Mouse (Mus musculus) ES-E14 (cell line): ENCODE measurements around the gene Shisa8. TPM values are rescaled to one million over a fixed set of nuclear protein-coding genes. Genes with fewer than 3 reads are reported as not detected.

Source experiments
- DNase-seq: peaks from one replicate; pipeline ENCODE4 v3.0.0-alpha.2; 2013; ENCODE audit warnings: low read depth, low spot score
- H3K27ac ChIP-seq: 2 replicates; pipeline ENCODE4 v1.5.1; 2012; ENCODE audit warnings: low read depth, mild to moderate bottlenecking, low read length, moderate library complexity, mixed read lengths; ENCODE audit not compliant: poor library complexity, insufficient read depth, severe bottlenecking
- H3K36me3 ChIP-seq: 2 replicates; pipeline ENCODE4 v1.6.1; 2012; ENCODE audit warnings: mild to moderate bottlenecking, low read length, moderate library complexity, mixed read lengths; ENCODE audit not compliant: control insufficient read depth, poor library complexity, insufficient read depth, severe bottlenecking
- H3K4me1 ChIP-seq, 2 experiments: fragments of 150-350 bp in 1 of 2; sonication (generic) in 1 of 2; 2 replicates each; pipeline ENCODE4 v1.6.1; 2012; ENCODE audit warnings: low read length in 2 of 2, mild to moderate bottlenecking in 1 of 2, mixed read lengths in 1 of 2; ENCODE audit not compliant: control insufficient read depth in 2 of 2, insufficient read depth in 2 of 2, poor library complexity in 1 of 2
- H3K4me3 ChIP-seq, 2 experiments: fragments of 150-350 bp in 1 of 2; sonication (generic) in 1 of 2; 2 replicates each; pipeline ENCODE4 v1.5.1; 2012; ENCODE audit warnings: low read length in 2 of 2, low read depth in 1 of 2, mild to moderate bottlenecking in 1 of 2, mixed read lengths in 1 of 2; ENCODE audit not compliant: insufficient read depth in 1 of 2, poor library complexity in 1 of 2, severe bottlenecking in 1 of 2
- H3K9ac ChIP-seq: 2 replicates; pipeline ENCODE4 v1.6.1; 2012; ENCODE audit warnings: low read depth, mild to moderate bottlenecking, low read length, mixed read lengths; ENCODE audit not compliant: poor library complexity, insufficient read depth, severe bottlenecking
- H3K9me3 ChIP-seq: fragments of 150-350 bp; sonication (generic); 2 replicates; pipeline ENCODE4 v1.6.1; 2012; ENCODE audit warnings: low read depth, mild to moderate bottlenecking, low read length; ENCODE audit not compliant: control insufficient read depth, insufficient read depth
- CHD2 ChIP-seq: IDR thresholded peaks from 2 replicates; pipeline ENCODE4 v1.6.1; 2014; ENCODE audit warnings: mild to moderate bottlenecking, low read depth, low read length, inconsistent platforms
- HCFC1 ChIP-seq: IDR thresholded peaks from 2 replicates; pipeline ENCODE4 v1.6.1; 2012; ENCODE audit warnings: low read length, inconsistent platforms, borderline replicate concordance; ENCODE audit not compliant: insufficient read depth
- MAFK ChIP-seq: IDR thresholded peaks from 2 replicates; pipeline ENCODE4 v1.6.1; 2014; ENCODE audit warnings: mild to moderate bottlenecking, low read depth, low read length, inconsistent platforms; ENCODE audit not compliant: insufficient read depth
- ZC3H11A ChIP-seq: IDR thresholded peaks from 2 replicates; pipeline ENCODE4 v1.6.1; 2012; ENCODE audit warnings: low read depth, mild to moderate bottlenecking, inconsistent platforms, low read length, borderline replicate concordance
- ZNF384 ChIP-seq: IDR thresholded peaks from 2 replicates; pipeline ENCODE4 v1.6.1; 2012; ENCODE audit warnings: low read depth, low read length, inconsistent platforms
- in situ Hi-C, 2 experiments: fragments of 600-800 bp; cut with MboI; formaldehyde crosslinking; loops; one replicate each; pipeline ENCODE4 v1.15.1; 2025; ENCODE audit warnings: low sequenced_read_pairs in 2 of 2, inconsistent platforms in 1 of 2; ENCODE audit not compliant: unreplicated experiment in 2 of 2
- total RNA-seq: library from RNA; depleted of rRNA; stranded (reverse); fragments of 300-350 nt; gene quantifications from 2 replicates; pipeline ENCODE4 v1.2.3, GENCODE M21; 2012

Gene Shisa8
- total RNA-seq, 1 experiment, result 4.1 TPM

- peaks cover 2 to 26% of the 10 kb centered on the region in 2 experiments; a peak in 3 of 4 replicates for H3K4me1 ChIP-seq
- in situ Hi-C loops, result loop anchor here (10.0 to 25.0 kb wide), 3 partner anchors 85 to 167 kb away; partner anchors contain the start of genes Mei1 (in 2 of the 2), 4930407I10Rik (in 1 of the 2) and Srebf2 (in 1 of the 2)
- H3K9ac ChIP-seq, result no peak overlapping the region
- H3K27ac ChIP-seq, result 0 out of 2 replicates have a peak overlapping the region, but pooled peaks have one; percentile 28
- no peak overlapping the region for H3K4me3 ChIP-seq
- no peak for TF ChIP-seq ZC3H11A
- TF ChIP-seq CHD2, result no peak
- no peak for TF ChIP-seq HCFC1
- TF ChIP-seq MAFK, result no peak
- TF ChIP-seq ZNF384, result no peak
- DNase-seq, result no peak
- H3K36me3 ChIP-seq, result peaks cover 14% of the 10 kb centered on the region; the same call in 1 of the 2 replicates
- H3K9me3 ChIP-seq, result no peaks in the 10 kb centered on the region
These were observed 17.0 kb upstream of the Shisa8 start for GRCm38 (mm10) chr15:82229542-82230045.

GRCm38 (mm10) chr15:82225769-82226168 lies 13.2 kb upstream of the Shisa8 start:
- DNase-seq, result no peak
- no peak for TF ChIP-seq ZNF384
- no peak for TF ChIP-seq MAFK
- TF ChIP-seq HCFC1, result no peak
- TF ChIP-seq ZC3H11A, result no peak
- TF ChIP-seq CHD2, result no peak

GRCm38 (mm10) chr15:82224602-82225215 lies 12.1 kb upstream of the Shisa8 start:
- Histone ChIP-seq H3K4me3 (no peak overlapping the region), H3K4me1 (peaks cover 0 to 37% of the 10 kb centered on the region in 2 experiments; a peak in 3 of 4 replicates), H3K9ac (no peak overlapping the region), H3K27ac (no peak overlapping the region), H3K36me3 (no peaks in the 10 kb centered on the region), H3K9me3 (no peaks in the 10 kb centered on the region)
- TF ChIP-seq ZC3H11A (no peak), ZNF384 (no peak), CHD2 (no peak), HCFC1 (no peak), MAFK (no peak)
- no peak for DNase-seq
- in situ Hi-C loops, result loop anchor here in 1 of 2 experiments (25.0 kb wide), 1 partner anchor 162 kb away; the partner anchor contains the start of genes 4930407I10Rik and Mei1

More at GRCm38 (mm10) chr15:82225769-82226168, 13.2 kb upstream of the Shisa8 start:
- no peak overlapping the region for H3K9ac ChIP-seq
- in situ Hi-C loops, result loop anchor here in 1 of 2 experiments (25.0 kb wide), 1 partner anchor 163 kb away; the partner anchor contains the start of genes 4930407I10Rik and Mei1
- H3K9me3 ChIP-seq, result no peaks in the 10 kb centered on the region
- no peak overlapping the region for H3K4me3 ChIP-seq
- H3K27ac ChIP-seq, result no peak overlapping the region
- no peaks in the 10 kb centered on the region for H3K36me3 ChIP-seq
- peaks cover 2 to 38% of the 10 kb centered on the region in 2 experiments; a peak in 3 of 4 replicates for H3K4me1 ChIP-seq

- Histone ChIP-seq H3K4me3 (peak within 1 kb of the TSS; percentile 46 to 55; a peak in 3 of 4 replicates), H3K36me3 (no peaks in the 10 kb centered on the region), H3K9me3 (no peaks in the 10 kb centered on the region), H3K9ac (peak within 1 kb of the TSS; percentile 0; the same call in 1 of the 2 replicates), H3K4me1 (peaks cover 2 to 37% of the 10 kb centered on the region in 2 experiments; a peak in 2 of 4 replicates), H3K27ac (no peak within 1 kb of the TSS)
- no peak for DNase-seq
- no peak for TF ChIP-seq ZNF384
- no peak for TF ChIP-seq CHD2
- no peak for TF ChIP-seq MAFK
- no peak for TF ChIP-seq HCFC1
- no peak for TF ChIP-seq ZC3H11A
- in situ Hi-C loops, result no loop called here
These were observed 11.3 kb upstream of the Shisa8 start, which contains the start of gene Tnfrsf13c for GRCm38 (mm10) chr15:82223657-82224601. TSS of gene Tnfrsf13c (minus strand) at chr15:82224369.
